ENCODE assay signal across 12 mouse cellular contexts in the genomic region with DNA sequence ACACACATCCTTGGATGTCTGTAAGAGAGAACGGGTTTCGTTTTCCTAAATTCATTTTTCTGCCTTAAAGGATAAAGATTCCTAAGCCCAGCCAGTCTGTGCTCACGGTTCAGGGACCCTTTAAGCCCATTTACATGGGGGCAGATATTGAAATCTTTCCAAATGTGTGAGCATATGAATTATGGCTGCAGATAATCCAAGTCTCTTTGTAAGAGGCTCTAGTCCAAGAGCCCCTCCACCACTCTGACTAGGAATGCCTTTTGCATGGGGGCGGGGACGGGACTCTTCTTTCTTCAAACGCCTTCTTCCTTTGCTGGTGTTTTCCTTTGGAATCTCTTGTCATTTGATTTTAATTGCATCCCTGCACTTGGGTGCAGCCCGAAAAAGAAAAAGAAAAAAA.
"Had no signal": no experiment of that assay in that cellular context is flagged by ENCODE, and none has a peak within 500 bp of the region (broad histone marks: within the 10 kb centered on the region; RNA-seq: fewer than 3 reads in every experiment).

No protein-coding gene starts in this region.

- H3K9me3 ChIP-seq: kidney, embryonic 15.5 days; liver, embryonic 13.5 days; midbrain, embryonic 13.5 days; stomach, embryonic 15.5 days had no signal

- H3K4me1 ChIP-seq: liver, embryonic 13.5 days had no signal

- H3K27me3 ChIP-seq: liver, embryonic 13.5 days; stomach, embryonic 15.5 days had no signal

- H3K27ac ChIP-seq: kidney, embryonic 15.5 days; liver, embryonic 13.5 days; midbrain, embryonic 13.5 days had no signal

- H3K36me3 ChIP-seq: kidney, embryonic 15.5 days; liver, embryonic 13.5 days; midbrain, embryonic 13.5 days; stomach, embryonic 15.5 days had no signal

- ATAC-seq: liver, postnatal 0 days; midbrain, embryonic 13.5 days had no signal

- H3K4me2 ChIP-seq: kidney, embryonic 15.5 days; liver, embryonic 13.5 days; midbrain, embryonic 13.5 days; stomach, embryonic 15.5 days had no signal

- H3K4me3 ChIP-seq: kidney, embryonic 15.5 days; liver, embryonic 13.5 days; midbrain, embryonic 13.5 days; stomach, embryonic 15.5 days had no signal

- DNase-seq: kidney, adult 2 months; kidney, postnatal 14 days; liver; liver, embryonic 13.5 days; liver, postnatal 0 days; retina, postnatal 1 day; right cerebral cortex, postnatal 4 days; spleen, adult 18-20 months; thymus, postnatal 4 days had no signal

- H3K9ac ChIP-seq: kidney, embryonic 15.5 days; liver, embryonic 13.5 days; liver, postnatal 0 days; midbrain, embryonic 13.5 days; stomach, embryonic 15.5 days had no signal
